Mouse (Mus musculus) forebrain, embryonic 12.5 days (tissue): ENCODE measurements around the gene Tspan18. TPM values are rescaled to one million over a fixed set of nuclear protein-coding genes. Genes with fewer than 3 reads are reported as not detected.

Experiments
- ATAC-seq: fragments of 200-750 bp; cut with Nextera tagmentation; 2 replicates; pipeline ENCODE4 v1.8.0; 2017; ENCODE audit warnings: moderate TSS enrichment; ENCODE audit not compliant: low FRiP score
- H3K27ac ChIP-seq: fragments of 300-500 bp; sonication (generic); 2 replicates; pipeline ENCODE4 v1.5.1; 2016; ENCODE audit warnings: mild to moderate bottlenecking
- H3K27me3 ChIP-seq: fragments of 300-500 bp; sonication (generic); 2 replicates; pipeline ENCODE4 v1.6.1; 2016; ENCODE audit warnings: mild to moderate bottlenecking
- H3K36me3 ChIP-seq: fragments of 300-500 bp; sonication (generic); replicated peaks from 2 replicates; pipeline ENCODE4 v1.6.1; 2016; ENCODE audit warnings: mild to moderate bottlenecking
- H3K4me1 ChIP-seq: fragments of 300-500 bp; sonication (generic); 2 replicates; pipeline ENCODE4 v1.6.1; 2016
- H3K4me2 ChIP-seq: fragments of 300-500 bp; sonication (generic); 2 replicates; pipeline ENCODE4 v1.6.1; 2016; ENCODE audit warnings: mild to moderate bottlenecking, moderate library complexity
- H3K4me3 ChIP-seq: fragments of 300-500 bp; sonication (generic); replicated peaks from 2 replicates; pipeline ENCODE4 v1.5.1; 2016; ENCODE audit warnings: mild to moderate bottlenecking
- H3K9ac ChIP-seq: fragments of 300-500 bp; sonication (generic); 2 replicates; pipeline ENCODE4 v1.6.1; 2016; ENCODE audit warnings: mild to moderate bottlenecking
- H3K9me3 ChIP-seq: fragments of 300-500 bp; sonication (generic); 2 replicates; pipeline ENCODE4 v1.6.1; 2016
- WGBS: fragments of 180-500 bp; shearing (Covaris S2); methylation state at CpG from one replicate; pipeline ENCODE4 v1.1.7; 2016; 5-methylcytosine and 5-hydroxymethylcytosine counted together
- polyA plus RNA-seq: library from polyadenylated mRNA; unstranded; fragments of >200 nt; fragmentation: Nextera tagmentation; extraction: Ambion mirVana; gene quantifications from 2 replicates; pipeline ENCODE4 v1.2.1, GENCODE M21; 2016

The Tspan18 gene
- polyA plus RNA-seq, 1 experiment from 2014 or later: 31.2 TPM

DNA sequence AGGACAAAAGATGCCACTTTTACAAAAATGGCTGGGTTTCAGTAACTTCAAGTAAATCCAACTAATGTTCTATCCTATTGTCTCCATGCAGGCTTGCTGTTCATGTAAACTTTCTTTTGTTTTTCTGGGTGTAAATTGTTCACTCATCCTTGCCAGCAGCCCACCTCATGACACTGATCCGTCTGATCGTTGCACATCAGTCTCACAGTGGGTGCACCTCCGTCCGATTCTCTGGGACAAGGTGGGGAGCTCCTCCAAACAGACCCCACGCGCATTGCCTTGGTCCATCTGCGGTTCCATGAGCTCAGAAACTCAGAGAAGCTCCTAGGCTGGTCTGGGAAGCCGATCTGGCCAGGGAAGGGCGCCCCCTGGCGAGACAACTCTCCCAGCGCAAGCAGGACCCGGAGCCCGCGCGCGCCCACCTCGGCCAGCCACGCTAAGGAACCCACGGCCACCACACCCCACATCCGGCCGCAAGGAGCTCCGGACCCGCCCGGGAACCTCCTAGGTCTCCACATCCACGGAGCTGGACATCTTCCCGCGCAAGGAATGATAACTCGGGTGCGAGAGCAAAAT lies 976 bp downstream of the Tspan18 start:
- Histone ChIP-seq H3K9ac (peak overlapping the region; percentile 82), H3K36me3 (no peaks in the 10 kb centered on the region; the same call in 1 of the 2 replicates), H3K4me3 (peak overlapping the region; percentile 74), H3K4me1 (peaks cover 65% of the 10 kb centered on the region), H3K27ac (peak overlapping the region; percentile 84), H3K27me3 (peaks cover 15% of the 10 kb centered on the region), H3K9me3 (no peaks in the 10 kb centered on the region), H3K4me2 (peak overlapping the region; percentile 97)
- under 1% methylated on average over 29 of the region's 29 CpGs for WGBS
- peak; percentile 76 for ATAC-seq

GRCm38 (mm10) chr2:93332277-93332676 lies 2.0 kb downstream of the Tspan18 start:
- Histone ChIP-seq H3K36me3 (no peaks in the 10 kb centered on the region; the same call in 1 of the 2 replicates), H3K4me3 (peak overlapping the region; percentile 74), H3K4me2 (peak overlapping the region; percentile 97), H3K27ac (no peak overlapping the region), H3K9ac (peak overlapping the region; percentile 82), H3K4me1 (peaks cover 76% of the 10 kb centered on the region), H3K9me3 (no peaks in the 10 kb centered on the region), H3K27me3 (peaks cover 15% of the 10 kb centered on the region)
- WGBS: 83% methylated on average over 4 of the region's 4 CpGs
- no peak for ATAC-seq

- no peak for ATAC-seq
- no peak overlapping the region for H3K27ac ChIP-seq
- 91% methylated on average over 6 of the region's 6 CpGs for WGBS
- H3K4me2 ChIP-seq: peak overlapping the region; percentile 97; the same call in 1 of the 2 replicates
- no peaks in the 10 kb centered on the region; the same call in 1 of the 2 replicates for H3K36me3 ChIP-seq
- no peak overlapping the region for H3K4me3 ChIP-seq
- H3K9me3 ChIP-seq: no peaks in the 10 kb centered on the region
- H3K9ac ChIP-seq: no peak overlapping the region; the same call in 1 of the 2 replicates
- H3K4me1 ChIP-seq: peaks cover 83% of the 10 kb centered on the region
- H3K27me3 ChIP-seq: peaks cover 14% of the 10 kb centered on the region
Observed at GRCm38 (mm10) chr2:93331121-93331520, 3.2 kb downstream of the Tspan18 start.

DNA sequence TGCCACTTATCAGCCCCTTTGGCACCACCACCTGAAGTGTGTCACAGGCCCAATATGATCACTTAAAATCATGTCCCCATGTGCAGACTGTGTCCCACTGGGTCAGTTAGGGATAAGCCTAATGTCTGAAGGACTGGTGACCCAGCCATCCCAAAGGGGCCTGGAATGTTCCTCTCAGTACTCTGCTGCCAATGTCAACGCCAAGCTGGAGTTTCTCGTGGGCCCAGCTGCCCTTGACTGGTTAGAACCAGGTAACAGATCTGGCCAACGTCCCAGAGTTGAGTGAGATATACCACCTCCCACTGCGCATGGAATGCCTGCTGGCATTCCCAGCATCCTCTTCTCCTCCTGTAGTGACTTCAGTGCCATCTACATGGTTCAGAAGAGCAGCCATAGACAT lies 5.2 kb downstream of the Tspan18 start:
- Histone ChIP-seq H3K4me1 (peaks cover 79% of the 10 kb centered on the region), H3K27ac (no peak overlapping the region), H3K36me3 (peaks cover 7% of the 10 kb centered on the region; the same call in 1 of the 2 replicates), H3K9me3 (no peaks in the 10 kb centered on the region), H3K4me3 (no peak overlapping the region), H3K9ac (no peak overlapping the region), H3K27me3 (0 out of 2 replicates have a peak, but pooled peaks cover 2% of the 10 kb centered on the region), H3K4me2 (no peak overlapping the region)
- whole genome bisulfite sequencing: 95% methylated on average over 4 of the region's 4 CpGs
- no peak for ATAC-seq

DNA sequence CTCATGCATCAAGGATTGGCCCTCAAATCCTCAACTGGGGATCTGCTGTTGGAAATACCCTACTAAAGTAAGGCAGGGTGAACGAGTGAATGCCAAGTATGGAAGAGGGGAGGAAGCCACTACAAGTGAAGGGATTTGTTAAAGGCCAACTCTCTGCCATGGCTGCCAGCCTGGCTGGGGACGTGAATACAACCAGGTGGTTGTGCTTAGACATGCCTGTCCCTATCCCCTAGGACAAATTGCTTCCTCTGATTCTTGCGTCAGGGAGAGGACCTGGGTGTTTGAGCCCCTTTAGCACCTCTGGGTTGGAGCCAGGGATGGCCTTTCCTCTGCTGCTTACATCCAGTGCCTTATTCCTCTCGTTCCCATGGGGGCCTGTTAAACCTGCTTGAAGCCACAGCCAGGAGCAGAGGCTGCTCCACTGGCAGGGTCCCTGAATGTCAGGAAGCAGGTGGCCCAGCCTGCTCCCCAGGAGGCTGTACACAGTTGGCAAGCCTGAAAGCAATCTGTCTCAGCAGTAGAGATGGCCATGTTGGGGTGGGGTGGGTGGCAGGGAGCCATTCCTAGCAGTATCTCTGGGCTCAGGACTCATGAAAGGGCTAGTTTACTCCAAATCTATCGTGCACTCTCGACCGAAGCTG lies 6.3 kb downstream of the Tspan18 start:
- Histone ChIP-seq H3K4me2 (no peak overlapping the region), H3K4me1 (peaks cover 74% of the 10 kb centered on the region), H3K36me3 (peaks cover 17% of the 10 kb centered on the region), H3K27me3 (0 out of 2 replicates have a peak, but pooled peaks cover 2% of the 10 kb centered on the region), H3K27ac (0 out of 2 replicates have a peak overlapping the region, but pooled peaks have one; percentile 31), H3K9ac (0 out of 2 replicates have a peak overlapping the region, but pooled peaks have one; percentile 5), H3K9me3 (no peaks in the 10 kb centered on the region), H3K4me3 (no peak overlapping the region)
- 82% methylated on average over 7 of the region's 7 CpGs for WGBS
- no peak for ATAC-seq

- no peaks in the 10 kb centered on the region for H3K9me3 ChIP-seq
- WGBS: 49% methylated on average over 7 of the region's 7 CpGs
- H3K27me3 ChIP-seq: no peaks in the 10 kb centered on the region
- ATAC-seq: no peak
- H3K4me3 ChIP-seq: no peak overlapping the region
- no peak overlapping the region for H3K4me2 ChIP-seq
- no peak overlapping the region for H3K9ac ChIP-seq
- peaks cover 55% of the 10 kb centered on the region for H3K4me1 ChIP-seq
- H3K27ac ChIP-seq: peak overlapping the region; percentile 63
- H3K36me3 ChIP-seq: peaks cover 18% of the 10 kb centered on the region
Observed at GRCm38 (mm10) chr2:93324681-93325080, 9.6 kb downstream of the Tspan18 start.

DNA sequence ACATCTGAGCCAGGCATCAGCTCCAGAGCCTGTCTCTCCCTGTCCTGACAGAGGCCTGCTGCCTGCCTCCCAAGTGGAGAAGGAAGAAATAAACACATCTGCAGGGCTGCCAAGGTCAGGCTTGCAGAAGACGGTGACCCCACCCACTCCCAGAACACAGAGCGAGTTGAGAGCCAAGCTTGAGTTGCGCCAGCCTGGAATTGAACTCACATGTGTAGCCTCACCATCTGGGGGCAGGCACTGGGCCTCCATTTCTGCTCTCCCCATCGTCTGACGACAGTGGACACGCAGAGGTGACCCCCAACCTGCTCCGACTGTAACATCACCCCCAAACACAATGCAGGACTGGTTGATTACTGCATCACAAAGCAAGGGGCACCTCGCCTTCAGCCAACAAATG lies 12.4 kb downstream of the Tspan18 start:
- Histone ChIP-seq H3K4me3 (no peak overlapping the region), H3K27ac (no peak overlapping the region), H3K9ac (no peak overlapping the region), H3K4me1 (peaks cover 49% of the 10 kb centered on the region), H3K9me3 (no peaks in the 10 kb centered on the region), H3K4me2 (no peak overlapping the region), H3K27me3 (no peaks in the 10 kb centered on the region), H3K36me3 (peaks cover 18% of the 10 kb centered on the region)
- WGBS: 86% methylated on average over 8 of the region's 8 CpGs
- ATAC-seq: no peak

GRCm38 (mm10) chr2:93320267-93320666 lies 14.0 kb downstream of the Tspan18 start:
- no peak overlapping the region for H3K27ac ChIP-seq
- no peak for ATAC-seq
- H3K4me2 ChIP-seq: no peak overlapping the region
- no peaks in the 10 kb centered on the region for H3K9me3 ChIP-seq
- peaks cover 18% of the 10 kb centered on the region for H3K36me3 ChIP-seq
- 83% methylated on average over 5 of the region's 5 CpGs for whole genome bisulfite sequencing
- H3K4me1 ChIP-seq: peaks cover 48% of the 10 kb centered on the region
- no peaks in the 10 kb centered on the region for H3K27me3 ChIP-seq
- H3K4me3 ChIP-seq: no peak overlapping the region
- no peak overlapping the region for H3K9ac ChIP-seq

DNA sequence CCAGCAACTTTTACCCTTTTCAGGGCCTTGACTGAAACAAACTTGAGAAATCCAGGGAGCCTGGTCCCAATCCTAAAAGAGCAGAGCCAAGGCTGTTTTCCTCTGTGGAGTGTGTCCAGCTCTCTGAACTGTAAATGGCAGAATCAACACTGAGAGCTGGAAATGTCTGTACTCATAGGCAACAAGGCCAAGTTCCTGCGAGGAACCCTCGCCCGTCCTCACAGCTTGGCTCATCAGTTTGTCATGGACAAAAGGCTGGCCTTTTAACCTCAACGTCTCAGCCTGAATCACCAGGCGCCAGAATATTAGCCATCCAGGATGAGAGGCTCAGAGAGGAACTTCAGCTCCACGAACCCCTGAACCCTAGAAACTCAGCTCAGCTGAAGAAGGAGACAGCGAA lies 14.7 kb downstream of the Tspan18 start:
- H3K9me3 ChIP-seq: no peaks in the 10 kb centered on the region
- H3K9ac ChIP-seq: no peak overlapping the region
- peaks cover 16% of the 10 kb centered on the region for H3K36me3 ChIP-seq
- no peak for ATAC-seq
- H3K27ac ChIP-seq: no peak overlapping the region
- H3K4me3 ChIP-seq: no peak overlapping the region
- no peak overlapping the region for H3K4me2 ChIP-seq
- H3K27me3 ChIP-seq: no peaks in the 10 kb centered on the region
- peaks cover 45% of the 10 kb centered on the region for H3K4me1 ChIP-seq
- WGBS: 59% methylated on average over 7 of the region's 7 CpGs

DNA sequence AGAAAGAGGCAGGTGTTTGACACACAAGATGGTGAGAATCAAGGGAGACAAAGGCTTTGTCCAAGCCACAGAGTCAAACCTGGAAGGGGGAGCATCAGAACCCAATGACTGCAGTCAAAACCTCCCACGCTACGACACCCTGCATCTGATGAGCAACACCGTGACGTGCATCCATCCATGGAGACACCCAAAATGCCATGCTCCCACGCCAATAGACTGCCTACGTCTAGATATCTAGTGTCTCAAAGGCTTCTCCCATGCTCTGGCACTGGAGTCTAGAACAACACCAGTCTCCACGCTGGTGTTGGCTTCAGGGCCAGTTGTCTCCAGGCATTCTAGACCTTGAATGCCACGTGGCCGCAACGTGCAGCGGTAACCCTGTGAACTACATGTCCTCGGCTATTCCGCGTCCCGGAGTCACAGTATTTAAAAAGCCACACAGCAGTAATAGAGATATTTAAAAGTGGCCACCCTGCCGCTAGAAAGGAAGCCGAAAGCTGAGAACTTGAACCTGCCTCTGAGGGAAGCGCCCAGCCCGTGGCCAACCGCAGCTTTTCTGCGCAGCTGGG lies 15.4 kb downstream of the Tspan18 start:
- H3K27me3 ChIP-seq: no peaks in the 10 kb centered on the region
- no peak overlapping the region for H3K27ac ChIP-seq
- H3K9ac ChIP-seq: no peak overlapping the region
- no peaks in the 10 kb centered on the region for H3K9me3 ChIP-seq
- no peak for ATAC-seq
- H3K4me3 ChIP-seq: no peak overlapping the region
- H3K4me1 ChIP-seq: peaks cover 46% of the 10 kb centered on the region
- peaks cover 9% of the 10 kb centered on the region for H3K36me3 ChIP-seq
- H3K4me2 ChIP-seq: no peak overlapping the region
- WGBS: 94% methylated on average over 21 of the region's 21 CpGs

GRCm38 (mm10) chr2:93313768-93314632 lies 20.3 kb downstream of the Tspan18 start:
- H3K4me1 ChIP-seq: peaks cover 30% of the 10 kb centered on the region
- 59% methylated on average over 15 of the region's 15 CpGs for WGBS
- no peak overlapping the region for H3K4me3 ChIP-seq
- H3K9me3 ChIP-seq: no peaks in the 10 kb centered on the region
- H3K27ac ChIP-seq: peak overlapping the region; percentile 46; the same call in 1 of the 2 replicates
- no peaks in the 10 kb centered on the region for H3K27me3 ChIP-seq
- H3K36me3 ChIP-seq: peaks cover 15% of the 10 kb centered on the region; the same call in 1 of the 2 replicates
- no peak overlapping the region for H3K4me2 ChIP-seq
- H3K9ac ChIP-seq: no peak overlapping the region
- ATAC-seq: peak; percentile 49

DNA sequence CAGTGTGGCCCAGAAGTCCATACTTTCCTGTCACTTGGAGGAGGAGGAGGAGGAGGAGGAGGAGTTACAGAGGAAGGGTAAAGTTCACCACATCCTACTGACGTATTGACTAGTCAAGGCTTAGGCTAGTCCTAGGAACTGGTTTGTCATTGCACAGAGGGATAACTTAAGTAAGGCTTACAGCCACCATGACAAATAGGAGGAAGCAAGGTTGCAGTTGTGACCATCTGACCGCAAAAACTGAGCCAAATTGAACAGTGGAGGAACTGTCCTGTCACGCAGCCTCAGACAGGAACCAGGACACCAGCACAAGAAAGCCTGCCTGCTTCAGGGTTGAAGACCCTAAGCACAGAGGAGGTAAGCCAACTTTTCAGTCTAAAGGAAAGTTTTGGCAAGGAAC lies 21.8 kb downstream of the Tspan18 start:
- no peak for ATAC-seq
- peaks cover 30% of the 10 kb centered on the region for H3K4me1 ChIP-seq
- H3K9ac ChIP-seq: no peak overlapping the region
- H3K27ac ChIP-seq: no peak overlapping the region
- 91% methylated on average over 3 of the region's 3 CpGs for WGBS
- H3K27me3 ChIP-seq: no peaks in the 10 kb centered on the region
- H3K36me3 ChIP-seq: peaks cover 24% of the 10 kb centered on the region; the same call in 1 of the 2 replicates
- H3K9me3 ChIP-seq: no peaks in the 10 kb centered on the region
- H3K4me2 ChIP-seq: no peak overlapping the region
- H3K4me3 ChIP-seq: no peak overlapping the region
